Mouse (Mus musculus): ENCODE measurements around the gene Olfr49.

DNA sequence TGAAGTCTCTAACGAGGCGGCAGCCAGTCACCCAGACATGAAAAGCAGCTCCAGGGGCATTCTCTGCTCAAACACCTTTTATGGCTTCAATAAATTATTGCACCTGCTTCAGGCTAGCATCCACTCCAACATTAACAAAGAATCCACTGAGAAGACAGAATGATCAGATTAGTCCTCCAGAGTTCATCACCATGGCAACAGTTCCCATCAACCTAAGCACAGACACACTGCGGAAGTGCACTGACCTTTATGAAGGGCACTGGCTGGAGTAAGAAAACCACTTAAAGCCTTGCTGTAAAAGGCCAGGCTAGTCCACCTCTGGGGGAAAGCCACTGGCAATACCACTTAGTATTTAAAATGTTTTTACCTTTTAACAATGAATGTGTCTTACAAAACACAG, 40.6 kb downstream of the Olfr49 start:
- TF ChIP-seq POLR2A (IDR thresholded peaks at IDR 0.05; ENCODE audit: borderline replicate concordance, control insufficient read depth, low read depth, low read length) (no peak), CTCF (IDR thresholded peaks at IDR 0.05; ENCODE audit: control insufficient read depth, insufficient read depth, low read length) (no peak)
